Mouse (Mus musculus): Measurements from ENCODE around the gene Gtdc1. TPM values are rescaled to one million over a fixed set of nuclear protein-coding genes. Genes with fewer than 3 reads are reported as not detected.

The Gtdc1 gene
- polyA plus RNA-seq, 1 experiment from 2014 or later: 13.0 TPM

DNA sequence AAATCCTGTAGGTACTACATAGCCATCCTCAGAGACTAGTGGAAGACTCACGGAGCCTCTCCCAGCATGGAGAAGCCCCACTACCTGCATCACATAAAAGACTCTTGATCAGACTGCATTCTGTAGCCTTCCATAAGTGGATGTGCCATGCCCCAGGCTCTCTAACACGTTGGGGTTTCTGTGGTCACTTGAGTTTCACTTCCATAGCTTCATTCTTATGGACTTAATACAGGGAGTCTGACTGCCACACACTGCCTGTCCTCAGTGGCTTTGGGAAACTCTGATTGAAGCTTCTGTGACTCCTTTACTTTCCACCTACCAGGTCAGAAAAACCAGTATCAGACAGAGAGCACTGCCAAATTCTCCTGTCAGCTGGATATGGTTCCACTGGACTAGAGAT is 98.1 kb downstream of the Gtdc1 start:
- Histone ChIP-seq H3K9me3 (ENCODE audit: control insufficient read depth, low read length) (no peaks in the 10 kb centered on the region), H3K36me3 (ENCODE audit: control insufficient read depth, insufficient read depth, low read length) (no peaks in the 10 kb centered on the region), H3K4me2 (ENCODE audit: low read length) (no peak overlapping the region), H3K27ac (replicated peaks in 1 of 2; ENCODE audit: control insufficient read depth in 1 of 2, insufficient read depth in 1 of 2, low read depth in 2 of 2, low read length in 2 of 2) (no peak overlapping the region), H3K4me1 (ENCODE audit: control insufficient read depth in 2 of 2, insufficient read depth in 2 of 2, low read length in 2 of 2) (no peaks in the 10 kb centered on the region), H3K4me3 (ENCODE audit: control insufficient read depth in 1 of 2, insufficient read depth in 1 of 2, low read depth in 1 of 2, low read length in 2 of 2) (no peak overlapping the region), H3K9ac (ENCODE audit: low read length) (no peak overlapping the region), H3K27me3 (ENCODE audit: control insufficient read depth, insufficient read depth, low read length) (no peaks in the 10 kb centered on the region)
- no peak for ATAC-seq (ENCODE audit: insufficient number of reproducible peaks, insufficient read depth, low FRiP score, low read depth)
- 84% methylated on average over 2 of the region's 2 CpGs for WGBS

GRCm38 (mm10) chr2:44826609-44827008 is 100.8 kb downstream of the Gtdc1 start:
- WGBS: 92% methylated on average over 3 of the region's 3 CpGs
- Histone ChIP-seq H3K36me3 (ENCODE audit: control insufficient read depth, insufficient read depth, low read length) (0 out of 2 replicates have a peak, but pooled peaks cover 5% of the 10 kb centered on the region), H3K27ac (replicated peaks in 1 of 2; ENCODE audit: control insufficient read depth in 1 of 2, insufficient read depth in 1 of 2, low read depth in 2 of 2, low read length in 2 of 2) (no peak overlapping the region), H3K9ac (ENCODE audit: low read length) (no peak overlapping the region), H3K4me2 (ENCODE audit: low read length) (no peak overlapping the region), H3K4me1 (ENCODE audit: control insufficient read depth in 2 of 2, insufficient read depth in 2 of 2, low read length in 2 of 2) (no peaks in the 10 kb centered on the region), H3K27me3 (ENCODE audit: control insufficient read depth, insufficient read depth, low read length) (no peaks in the 10 kb centered on the region), H3K4me3 (ENCODE audit: control insufficient read depth in 1 of 2, insufficient read depth in 1 of 2, low read depth in 1 of 2, low read length in 2 of 2) (no peak overlapping the region), H3K9me3 (ENCODE audit: control insufficient read depth, low read length) (no peaks in the 10 kb centered on the region)
- ATAC-seq (ENCODE audit: insufficient number of reproducible peaks, insufficient read depth, low FRiP score, low read depth): no peak

- Histone ChIP-seq H3K9me3 (ENCODE audit: control insufficient read depth, low read length) (no peaks in the 10 kb centered on the region), H3K4me1 (ENCODE audit: control insufficient read depth in 2 of 2, insufficient read depth in 2 of 2, low read length in 2 of 2) (no peaks in the 10 kb centered on the region), H3K27ac (replicated peaks in 1 of 2; ENCODE audit: control insufficient read depth in 1 of 2, insufficient read depth in 1 of 2, low read depth in 2 of 2, low read length in 2 of 2) (no peak overlapping the region), H3K4me3 (ENCODE audit: control insufficient read depth in 1 of 2, insufficient read depth in 1 of 2, low read depth in 1 of 2, low read length in 2 of 2) (no peak overlapping the region), H3K9ac (ENCODE audit: low read length) (no peak overlapping the region), H3K36me3 (ENCODE audit: control insufficient read depth, insufficient read depth, low read length) (no peaks in the 10 kb centered on the region), H3K4me2 (ENCODE audit: low read length) (no peak overlapping the region), H3K27me3 (ENCODE audit: control insufficient read depth, insufficient read depth, low read length) (no peaks in the 10 kb centered on the region)
- ATAC-seq (ENCODE audit: insufficient number of reproducible peaks, insufficient read depth, low FRiP score, low read depth): no peak
These were observed 109.7 kb downstream of the Gtdc1 start for GRCm38 (mm10) chr2:44817787-44818186.

- WGBS: 60% methylated on average over 3 of the region's 3 CpGs
- Histone ChIP-seq H3K4me2 (ENCODE audit: low read length) (no peak overlapping the region), H3K27ac (replicated peaks in 1 of 2; ENCODE audit: control insufficient read depth in 1 of 2, insufficient read depth in 1 of 2, low read depth in 2 of 2, low read length in 2 of 2) (no peak overlapping the region), H3K27me3 (ENCODE audit: control insufficient read depth, insufficient read depth, low read length) (no peaks in the 10 kb centered on the region), H3K9ac (ENCODE audit: low read length) (no peak overlapping the region), H3K4me3 (ENCODE audit: control insufficient read depth in 1 of 2, insufficient read depth in 1 of 2, low read depth in 1 of 2, low read length in 2 of 2) (no peak overlapping the region), H3K36me3 (ENCODE audit: control insufficient read depth, insufficient read depth, low read length) (no peaks in the 10 kb centered on the region), H3K4me1 (ENCODE audit: control insufficient read depth in 2 of 2, insufficient read depth in 2 of 2, low read length in 2 of 2) (no peaks in the 10 kb centered on the region), H3K9me3 (ENCODE audit: control insufficient read depth, low read length) (no peaks in the 10 kb centered on the region)
- ATAC-seq (ENCODE audit: insufficient number of reproducible peaks, insufficient read depth, low FRiP score, low read depth): no peak
These were observed 113.7 kb downstream of the Gtdc1 start for GRCm38 (mm10) chr2:44813729-44814128.

DNA sequence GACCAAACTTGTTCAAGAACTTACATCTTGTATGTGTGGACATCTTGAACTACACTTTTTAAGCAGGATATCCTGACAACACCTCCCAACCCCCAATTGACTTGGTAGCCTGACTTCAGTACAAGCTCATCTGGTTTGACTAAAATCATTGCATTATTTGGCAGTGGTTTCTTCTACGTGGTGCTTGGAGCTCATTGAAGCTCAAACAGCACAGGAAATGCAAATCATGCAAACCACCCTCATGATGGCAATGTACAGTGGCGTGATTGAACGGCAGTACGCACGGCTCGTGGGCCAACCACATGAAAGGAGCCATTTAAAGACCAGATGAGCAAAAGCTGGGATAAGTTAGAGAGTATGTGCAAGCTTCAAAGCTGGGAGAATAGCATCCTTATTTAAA is 123.0 kb downstream of the Gtdc1 start:
- Histone ChIP-seq H3K27me3 (ENCODE audit: control insufficient read depth, insufficient read depth, low read length) (no peaks in the 10 kb centered on the region), H3K4me3 (ENCODE audit: control insufficient read depth in 1 of 2, insufficient read depth in 1 of 2, low read depth in 1 of 2, low read length in 2 of 2) (no peak overlapping the region), H3K27ac (replicated peaks in 1 of 2; ENCODE audit: control insufficient read depth in 1 of 2, insufficient read depth in 1 of 2, low read depth in 2 of 2, low read length in 2 of 2) (no peak overlapping the region), H3K4me1 (ENCODE audit: control insufficient read depth in 2 of 2, insufficient read depth in 2 of 2, low read length in 2 of 2) (no peaks in the 10 kb centered on the region), H3K36me3 (ENCODE audit: control insufficient read depth, insufficient read depth, low read length) (no peaks in the 10 kb centered on the region), H3K9ac (ENCODE audit: low read length) (no peak overlapping the region), H3K4me2 (ENCODE audit: low read length) (no peak overlapping the region), H3K9me3 (ENCODE audit: control insufficient read depth, low read length) (no peaks in the 10 kb centered on the region)
- no peak for ATAC-seq (ENCODE audit: insufficient number of reproducible peaks, insufficient read depth, low FRiP score, low read depth)
- WGBS: 92% methylated on average over 6 of the region's 6 CpGs

DNA sequence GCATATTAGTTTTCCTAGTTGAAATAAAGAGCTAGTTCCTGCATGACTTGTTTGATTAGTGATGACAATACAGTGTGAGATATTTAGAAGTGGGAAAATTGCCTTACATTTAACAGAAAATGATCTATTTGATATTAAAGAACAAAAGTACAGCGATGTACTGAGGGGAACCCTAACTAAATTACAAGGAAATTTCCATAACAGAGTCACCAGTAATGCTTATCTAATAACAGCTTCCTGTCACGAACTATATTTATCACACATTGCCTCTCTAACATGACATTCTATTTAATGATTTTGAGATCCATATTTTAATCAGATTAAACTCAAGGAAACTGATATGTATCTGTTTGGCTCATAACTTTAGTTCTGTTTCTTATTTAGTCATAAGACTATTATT is 126.1 kb downstream of the Gtdc1 start:
- H3K27me3 ChIP-seq (ENCODE audit: control insufficient read depth, insufficient read depth, low read length): no peaks in the 10 kb centered on the region
- no peak overlapping the region for H3K4me2 ChIP-seq (ENCODE audit: low read length)
- no peaks in the 10 kb centered on the region for H3K9me3 ChIP-seq (ENCODE audit: control insufficient read depth, low read length)
- no peak overlapping the region for H3K9ac ChIP-seq (ENCODE audit: low read length)
- no peaks in the 10 kb centered on the region for H3K36me3 ChIP-seq (ENCODE audit: control insufficient read depth, insufficient read depth, low read length)
- H3K4me3 ChIP-seq (ENCODE audit: control insufficient read depth in 1 of 2, insufficient read depth in 1 of 2, low read depth in 1 of 2, low read length in 2 of 2): no peak overlapping the region
- WGBS: 63% methylated on average over 2 of the region's 2 CpGs
- no peaks in the 10 kb centered on the region for H3K4me1 ChIP-seq (ENCODE audit: control insufficient read depth in 2 of 2, insufficient read depth in 2 of 2, low read length in 2 of 2)
- no peak for ATAC-seq (ENCODE audit: insufficient number of reproducible peaks, insufficient read depth, low FRiP score, low read depth)
- H3K27ac ChIP-seq (replicated peaks in 1 of 2; ENCODE audit: control insufficient read depth in 1 of 2, insufficient read depth in 1 of 2, low read depth in 2 of 2, low read length in 2 of 2): no peak overlapping the region

GRCm38 (mm10) chr2:44791840-44792239 is 135.6 kb downstream of the Gtdc1 start:
- Histone ChIP-seq H3K9ac (ENCODE audit: low read length) (no peak overlapping the region), H3K36me3 (ENCODE audit: control insufficient read depth, insufficient read depth, low read length) (no peaks in the 10 kb centered on the region), H3K9me3 (ENCODE audit: control insufficient read depth, low read length) (no peaks in the 10 kb centered on the region), H3K27ac (replicated peaks in 1 of 2; ENCODE audit: control insufficient read depth in 1 of 2, insufficient read depth in 1 of 2, low read depth in 2 of 2, low read length in 2 of 2) (no peak overlapping the region), H3K4me3 (ENCODE audit: control insufficient read depth in 1 of 2, insufficient read depth in 1 of 2, low read depth in 1 of 2, low read length in 2 of 2) (no peak overlapping the region), H3K4me2 (ENCODE audit: low read length) (no peak overlapping the region), H3K27me3 (ENCODE audit: control insufficient read depth, insufficient read depth, low read length) (no peaks in the 10 kb centered on the region), H3K4me1 (ENCODE audit: control insufficient read depth in 2 of 2, insufficient read depth in 2 of 2, low read length in 2 of 2) (no peaks in the 10 kb centered on the region)
- 87% methylated on average over 4 of the region's 4 CpGs for whole genome bisulfite sequencing
- no peak for ATAC-seq (ENCODE audit: insufficient number of reproducible peaks, insufficient read depth, low FRiP score, low read depth)

DNA sequence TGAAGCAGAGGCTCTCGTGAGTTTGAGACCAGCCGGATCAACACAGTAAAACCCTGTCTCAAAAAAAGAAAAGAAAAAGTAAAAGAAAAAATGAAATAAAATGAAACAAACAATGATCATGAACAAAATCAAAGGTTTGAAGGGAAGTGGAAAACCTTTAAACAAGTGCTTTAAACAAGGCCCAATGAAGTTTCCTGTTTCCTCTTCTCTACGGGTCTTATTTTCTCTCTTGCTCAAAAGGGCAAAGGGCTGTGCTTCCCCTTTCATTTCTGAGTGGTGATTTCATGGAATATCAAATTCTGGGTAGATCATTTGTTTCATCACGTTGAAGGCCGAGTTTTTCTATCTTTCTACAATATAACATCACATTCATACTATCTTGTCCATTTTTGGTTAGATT is 136.3 kb downstream of the Gtdc1 start:
- Histone ChIP-seq H3K4me3 (ENCODE audit: control insufficient read depth in 1 of 2, insufficient read depth in 1 of 2, low read depth in 1 of 2, low read length in 2 of 2) (no peak overlapping the region), H3K9me3 (ENCODE audit: control insufficient read depth, low read length) (no peaks in the 10 kb centered on the region), H3K27me3 (ENCODE audit: control insufficient read depth, insufficient read depth, low read length) (no peaks in the 10 kb centered on the region), H3K27ac (replicated peaks in 1 of 2; ENCODE audit: control insufficient read depth in 1 of 2, insufficient read depth in 1 of 2, low read depth in 2 of 2, low read length in 2 of 2) (no peak overlapping the region), H3K4me2 (ENCODE audit: low read length) (no peak overlapping the region), H3K36me3 (ENCODE audit: control insufficient read depth, insufficient read depth, low read length) (no peaks in the 10 kb centered on the region), H3K4me1 (ENCODE audit: control insufficient read depth in 2 of 2, insufficient read depth in 2 of 2, low read length in 2 of 2) (no peaks in the 10 kb centered on the region), H3K9ac (ENCODE audit: low read length) (no peak overlapping the region)
- 73% methylated on average over 5 of the region's 5 CpGs for WGBS
- no peak for ATAC-seq (ENCODE audit: insufficient number of reproducible peaks, insufficient read depth, low FRiP score, low read depth)
